Mouse (Mus musculus): ENCODE measurements at regions not wholly inside any gene's neighbourhood (a gene's known extent, or its start where the extent isn't known, plus 50 kb on each side); places are given as distances from the start of the nearest gene placed in this dataset.
"Not testable (repeated sequence)": the region's sequence is repeated elsewhere in the genome, so short reads cannot be mapped to it uniquely, and the experiment has no call there.

DNA sequence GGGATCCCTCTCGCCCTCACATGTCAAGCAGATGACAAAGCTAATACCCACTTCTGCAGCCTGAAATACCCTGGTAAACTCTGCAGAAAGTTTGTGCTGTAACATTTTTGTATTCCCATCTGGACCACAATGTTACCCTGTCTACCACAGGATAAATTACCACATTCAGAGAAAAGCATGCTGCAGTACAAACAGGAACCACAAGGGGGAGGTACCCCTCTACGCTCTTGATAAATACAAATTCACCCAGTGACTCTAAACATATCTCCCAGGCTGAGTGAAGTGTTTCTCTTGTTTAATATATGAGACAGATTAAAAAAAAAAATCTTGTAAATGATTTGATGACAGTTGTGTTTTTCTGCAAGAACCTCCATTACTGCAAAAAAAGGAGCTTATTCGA lies 549.8 kb upstream of the Olfr1507 start:
- peak; percentile 50 for TF ChIP-seq CTCF (IDR thresholded peaks at IDR 0.05)
- not testable (repeated sequence) for TF ChIP-seq EP300 (IDR thresholded peaks at IDR 0.05)

All from lung, postnatal 0 days (tissue).